Mouse (Mus musculus) midbrain, embryonic 15.5 days (tissue): ENCODE data around the gene D6Ertd527e. TPM values are rescaled to one million over a fixed set of nuclear protein-coding genes. Genes with fewer than 3 reads are reported as not detected.

Experiments
- ATAC-seq: fragments of 200-750 bp; cut with Nextera tagmentation; replicated peaks from 2 replicates; pipeline ENCODE4 v1.8.0; 2017; ENCODE audit warnings: moderate TSS enrichment
- H3K27ac ChIP-seq: fragments of 300-500 bp; sonication (generic); 2 replicates; pipeline ENCODE4 v1.5.1; 2015; ENCODE audit warnings: mild to moderate bottlenecking, inconsistent platforms
- H3K27me3 ChIP-seq: fragments of 300-500 bp; sonication (generic); replicated peaks from 2 replicates; pipeline ENCODE4 v1.6.1; 2015; ENCODE audit warnings: inconsistent platforms
- H3K36me3 ChIP-seq: fragments of 300-500 bp; sonication (generic); replicated peaks from 2 replicates; pipeline ENCODE4 v1.6.1; 2015; ENCODE audit warnings: inconsistent platforms
- H3K4me1 ChIP-seq: fragments of 300-500 bp; sonication (generic); 2 replicates; pipeline ENCODE4 v1.6.1; 2015; ENCODE audit warnings: inconsistent platforms
- H3K4me2 ChIP-seq: fragments of 300-500 bp; sonication (generic); 2 replicates; pipeline ENCODE4 v1.6.1; 2015; ENCODE audit warnings: inconsistent platforms, mild to moderate bottlenecking, moderate library complexity
- H3K4me3 ChIP-seq: fragments of 300-500 bp; sonication (generic); 2 replicates; pipeline ENCODE4 v1.5.1; 2015; ENCODE audit warnings: mild to moderate bottlenecking, inconsistent platforms
- H3K9ac ChIP-seq: fragments of 300-500 bp; sonication (generic); 2 replicates; pipeline ENCODE4 v1.6.1; 2015; ENCODE audit warnings: mild to moderate bottlenecking, inconsistent platforms
- H3K9me3 ChIP-seq: fragments of 300-500 bp; sonication (generic); 2 replicates; pipeline ENCODE4 v1.6.1; 2016; ENCODE audit warnings: inconsistent platforms
- WGBS: fragments of 180-500 bp; shearing (Covaris S2); methylation state at CpG from one replicate; pipeline ENCODE4 v1.1.7; 2015; ENCODE audit warnings: mixed read lengths; 5-methylcytosine and 5-hydroxymethylcytosine counted together
- polyA plus RNA-seq: library from polyadenylated mRNA; unstranded; fragments of >200 nt; fragmentation: Nextera tagmentation; extraction: Ambion mirVana; gene quantifications from 2 replicates; pipeline ENCODE4 v1.2.1, GENCODE M21; 2015

Gene D6Ertd527e
- polyA plus RNA-seq, 1 experiment from 2014 or later: not detected

DNA sequence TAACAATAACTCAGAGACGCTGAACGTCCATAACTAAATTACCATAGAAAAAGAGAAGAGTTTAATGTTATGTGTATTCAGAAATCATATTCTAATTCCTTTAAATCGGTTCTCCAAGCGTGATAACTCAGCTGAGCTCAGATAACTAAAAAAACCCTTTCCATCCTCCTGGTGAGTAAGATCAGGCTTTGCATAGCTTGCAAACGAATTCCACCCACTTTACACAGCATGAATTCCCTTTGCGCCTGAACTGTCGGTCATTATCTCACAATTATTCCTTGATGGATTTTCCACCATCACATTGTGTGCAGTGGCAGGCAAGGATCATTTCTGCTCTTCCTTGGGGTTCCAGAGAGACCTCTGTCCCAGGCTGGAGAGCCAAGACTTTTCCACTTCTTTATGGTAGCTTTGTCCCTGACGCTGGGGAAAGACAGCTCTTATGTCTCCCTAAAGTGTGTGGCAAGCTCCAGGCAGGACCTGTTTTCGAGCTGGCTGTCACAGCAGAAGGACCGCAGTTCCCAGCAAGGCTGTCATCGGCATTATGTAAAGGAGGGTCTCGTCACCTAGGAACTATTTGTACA, 29.5 kb downstream of the D6Ertd527e start:
- H3K4me2 ChIP-seq: no peak overlapping the region
- no peaks in the 10 kb centered on the region for H3K4me1 ChIP-seq
- no peak overlapping the region for H3K27ac ChIP-seq
- no peaks in the 10 kb centered on the region for H3K36me3 ChIP-seq
- 64% methylated on average over 12 of the region's 12 CpGs for WGBS
- no peak overlapping the region for H3K9ac ChIP-seq
- H3K9me3 ChIP-seq: no peaks in the 10 kb centered on the region
- no peak overlapping the region for H3K4me3 ChIP-seq
- no peak for ATAC-seq
- no peaks in the 10 kb centered on the region for H3K27me3 ChIP-seq

- Histone ChIP-seq H3K36me3 (no peaks in the 10 kb centered on the region), H3K4me1 (peaks cover 8% of the 10 kb centered on the region), H3K27me3 (no peaks in the 10 kb centered on the region), H3K4me3 (no peak overlapping the region), H3K4me2 (no peak overlapping the region), H3K9ac (no peak overlapping the region), H3K9me3 (no peaks in the 10 kb centered on the region), H3K27ac (no peak overlapping the region)
- 85% methylated on average over 5 of the region's 5 CpGs for WGBS
- no peak for ATAC-seq
Observed at GRCm38 (mm10) chr6:87138479-87138878, 33.9 kb downstream of the D6Ertd527e start.

DNA sequence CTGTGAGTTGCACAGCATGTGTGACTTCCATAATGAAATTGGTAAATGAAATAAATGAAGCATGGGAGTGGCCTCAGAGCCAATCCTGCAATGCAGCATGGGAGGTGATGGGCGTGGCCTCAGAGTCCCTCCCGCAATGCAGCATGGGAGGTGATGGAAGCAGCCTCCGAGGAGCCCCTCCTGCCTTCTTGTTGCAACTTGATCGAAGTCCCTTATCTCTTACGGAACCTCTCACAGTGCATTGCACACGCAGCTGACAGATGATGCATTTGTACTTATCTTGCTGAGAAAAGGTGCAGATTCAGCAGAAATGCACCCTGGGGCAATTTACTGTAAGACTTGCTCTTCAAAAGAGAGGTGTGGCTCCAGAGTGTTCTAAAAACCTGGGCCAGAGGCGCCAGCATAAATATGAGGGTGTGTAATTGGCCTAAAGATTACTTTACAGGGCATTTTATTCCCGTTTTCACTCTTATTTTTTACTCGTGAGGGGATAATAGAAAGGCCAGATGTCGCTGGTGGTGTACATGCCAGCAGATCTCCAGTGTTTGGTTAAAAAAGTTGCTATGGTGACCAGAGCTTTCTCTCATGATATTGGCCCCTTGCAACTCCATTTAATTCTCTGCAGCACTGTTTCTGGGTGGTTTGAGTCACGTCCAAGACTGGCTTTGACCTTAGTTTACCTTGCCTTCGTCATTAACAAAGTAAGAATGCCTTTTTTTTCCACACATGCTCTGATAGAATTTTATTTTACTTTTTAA, 35.4 kb downstream of the D6Ertd527e start:
- H3K27me3 ChIP-seq: no peaks in the 10 kb centered on the region
- 64% methylated on average over 12 of the region's 12 CpGs for WGBS
- H3K4me1 ChIP-seq: peaks cover 11% of the 10 kb centered on the region
- no peak for ATAC-seq
- H3K36me3 ChIP-seq: no peaks in the 10 kb centered on the region
- H3K9ac ChIP-seq: no peak overlapping the region
- H3K4me2 ChIP-seq: no peak overlapping the region
- no peak overlapping the region for H3K4me3 ChIP-seq
- H3K27ac ChIP-seq: no peak overlapping the region
- no peaks in the 10 kb centered on the region for H3K9me3 ChIP-seq

DNA sequence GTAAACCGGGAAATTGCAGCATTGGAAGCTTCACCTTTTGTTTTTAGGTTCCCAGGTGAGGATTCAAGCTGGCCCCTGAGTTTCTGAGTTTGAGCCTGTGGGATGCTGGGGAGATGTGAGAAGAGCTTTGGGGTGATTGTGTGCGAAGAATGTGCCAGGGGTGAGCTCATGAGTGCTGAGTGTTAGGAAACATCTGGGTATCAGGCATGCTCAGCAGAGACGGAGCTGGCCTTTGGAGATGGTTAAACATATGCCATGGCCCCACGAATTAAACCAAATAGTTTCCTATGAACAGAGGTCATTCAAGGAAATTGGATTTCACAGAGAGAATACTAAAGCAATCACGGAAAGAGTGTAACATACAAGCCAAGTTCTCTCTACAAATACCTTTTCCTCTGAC, 37.7 kb downstream of the D6Ertd527e start:
- 84% methylated on average over 5 of the region's 5 CpGs for WGBS
- Histone ChIP-seq H3K4me3 (no peak overlapping the region), H3K9me3 (no peaks in the 10 kb centered on the region), H3K4me2 (no peak overlapping the region), H3K27me3 (no peaks in the 10 kb centered on the region), H3K27ac (no peak overlapping the region), H3K36me3 (no peaks in the 10 kb centered on the region), H3K9ac (no peak overlapping the region), H3K4me1 (peaks cover 11% of the 10 kb centered on the region)
- ATAC-seq: no peak

- WGBS: 50% methylated on average over 13 of the region's 13 CpGs
- no peak overlapping the region for H3K4me2 ChIP-seq
- 0 out of 2 replicates have a peak overlapping the region, but pooled peaks have one; percentile 27 for H3K27ac ChIP-seq
- 0 out of 2 replicates have a peak, but pooled peaks have one; percentile 48 for ATAC-seq
- H3K4me1 ChIP-seq: peaks cover 11% of the 10 kb centered on the region
- H3K9me3 ChIP-seq: no peaks in the 10 kb centered on the region
- no peak overlapping the region for H3K9ac ChIP-seq
- no peak overlapping the region for H3K4me3 ChIP-seq
- H3K36me3 ChIP-seq: no peaks in the 10 kb centered on the region
- H3K27me3 ChIP-seq: no peaks in the 10 kb centered on the region
Observed at GRCm38 (mm10) chr6:87143594-87143993, 39.0 kb downstream of the D6Ertd527e start.

- no peak overlapping the region for H3K9ac ChIP-seq
- no peak for ATAC-seq
- H3K36me3 ChIP-seq: no peaks in the 10 kb centered on the region
- no peaks in the 10 kb centered on the region for H3K27me3 ChIP-seq
- H3K4me2 ChIP-seq: no peak overlapping the region
- no peak overlapping the region for H3K4me3 ChIP-seq
- H3K27ac ChIP-seq: no peak overlapping the region
- WGBS: 77% methylated on average over 3 of the region's 3 CpGs
- H3K9me3 ChIP-seq: no peaks in the 10 kb centered on the region
- H3K4me1 ChIP-seq: peaks cover 4% of the 10 kb centered on the region; the same call in 1 of the 2 replicates
Observed at GRCm38 (mm10) chr6:87147921-87148320, 43.4 kb downstream of the D6Ertd527e start.

- Histone ChIP-seq H3K9ac (no peak overlapping the region), H3K4me1 (no peaks in the 10 kb centered on the region), H3K9me3 (no peaks in the 10 kb centered on the region), H3K36me3 (no peaks in the 10 kb centered on the region), H3K4me2 (no peak overlapping the region), H3K27ac (no peak overlapping the region), H3K4me3 (no peak overlapping the region), H3K27me3 (no peaks in the 10 kb centered on the region)
- WGBS: 82% methylated on average over 7 of the region's 7 CpGs
- no peak for ATAC-seq
Observed at GRCm38 (mm10) chr6:87150471-87150870, 45.9 kb downstream of the D6Ertd527e start.

GRCm38 (mm10) chr6:87151427-87151826, 46.9 kb downstream of the D6Ertd527e start:
- no peak overlapping the region for H3K4me2 ChIP-seq
- WGBS: 93% methylated on average over 8 of the region's 8 CpGs
- no peaks in the 10 kb centered on the region for H3K27me3 ChIP-seq
- H3K9me3 ChIP-seq: no peaks in the 10 kb centered on the region
- H3K9ac ChIP-seq: no peak overlapping the region
- H3K4me1 ChIP-seq: no peaks in the 10 kb centered on the region
- no peak overlapping the region for H3K27ac ChIP-seq
- ATAC-seq: no peak
- H3K36me3 ChIP-seq: no peaks in the 10 kb centered on the region
- no peak overlapping the region for H3K4me3 ChIP-seq

DNA sequence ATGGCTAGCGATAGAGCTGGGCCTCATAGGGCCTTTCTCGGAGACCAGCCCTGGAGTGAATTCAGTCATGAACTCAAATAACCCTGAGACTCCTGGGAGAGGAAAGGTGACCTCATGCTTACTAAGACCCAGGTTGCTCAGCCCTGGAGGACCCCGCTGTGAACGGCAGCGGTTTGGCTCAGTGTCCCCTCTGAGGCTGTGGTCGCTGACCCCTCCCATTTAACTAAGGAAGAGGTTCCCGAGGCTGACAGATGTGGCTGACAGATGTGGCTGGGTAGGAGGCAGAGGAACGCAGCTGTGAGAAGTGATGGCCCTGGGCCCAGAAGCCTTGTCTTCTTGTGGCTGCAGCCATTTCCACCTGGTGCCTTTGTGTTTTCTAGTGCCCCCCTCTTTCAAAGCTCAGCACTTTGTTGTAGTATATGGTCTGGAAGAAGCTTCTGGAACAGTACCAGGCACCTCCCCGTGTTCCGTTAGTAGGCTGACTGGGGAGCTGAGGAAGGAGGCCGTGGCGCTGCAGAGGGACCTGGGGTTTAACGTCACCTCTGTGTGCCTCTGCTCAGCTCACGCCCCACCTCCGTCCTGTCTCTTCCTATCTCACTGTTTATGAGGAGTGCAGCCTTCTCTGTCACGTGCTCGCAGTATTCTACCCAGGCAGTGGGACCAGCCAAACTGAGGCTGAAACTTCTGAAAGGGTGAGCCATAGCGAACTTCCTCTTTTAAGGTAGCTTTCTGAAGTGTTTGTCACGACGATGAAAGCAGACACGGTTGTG, 48.1 kb downstream of the D6Ertd527e start:
- ATAC-seq: no peak
- no peaks in the 10 kb centered on the region for H3K4me1 ChIP-seq
- 82% methylated on average over 21 of the region's 21 CpGs for WGBS

DNA sequence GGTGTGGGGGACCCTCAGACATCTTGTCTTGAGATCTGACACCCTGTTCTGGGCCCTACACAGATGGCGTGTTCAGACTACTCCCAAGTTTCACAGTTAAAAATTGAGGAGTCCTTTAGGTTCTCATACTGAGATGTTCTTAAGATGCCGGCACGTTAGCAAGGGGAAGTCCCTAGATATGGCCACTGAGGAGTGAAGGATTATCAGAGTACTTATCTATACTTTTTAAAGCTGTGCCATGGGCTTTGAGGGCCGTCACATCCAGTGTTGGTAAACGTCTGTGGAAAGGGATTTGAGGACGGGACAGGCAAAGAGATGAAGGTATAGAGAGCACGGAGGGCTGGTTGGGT, 48.7 kb downstream of the D6Ertd527e start:
- Histone ChIP-seq H3K36me3 (no peaks in the 10 kb centered on the region), H3K4me2 (no peak overlapping the region), H3K27me3 (no peaks in the 10 kb centered on the region), H3K9ac (no peak overlapping the region), H3K9me3 (no peaks in the 10 kb centered on the region), H3K27ac (no peak overlapping the region), H3K4me3 (no peak overlapping the region), H3K4me1 (no peaks in the 10 kb centered on the region)
- no peak for ATAC-seq
- WGBS: 93% methylated on average over 7 of the region's 7 CpGs

More for the DNA sequence above, 48.1 kb downstream of the D6Ertd527e start:
- no peaks in the 10 kb centered on the region for H3K36me3 ChIP-seq
- no peak overlapping the region for H3K4me3 ChIP-seq
- no peaks in the 10 kb centered on the region for H3K27me3 ChIP-seq
- H3K9ac ChIP-seq: no peak overlapping the region
- H3K4me2 ChIP-seq: no peak overlapping the region
- no peak overlapping the region for H3K27ac ChIP-seq
- H3K9me3 ChIP-seq: no peaks in the 10 kb centered on the region

DNA sequence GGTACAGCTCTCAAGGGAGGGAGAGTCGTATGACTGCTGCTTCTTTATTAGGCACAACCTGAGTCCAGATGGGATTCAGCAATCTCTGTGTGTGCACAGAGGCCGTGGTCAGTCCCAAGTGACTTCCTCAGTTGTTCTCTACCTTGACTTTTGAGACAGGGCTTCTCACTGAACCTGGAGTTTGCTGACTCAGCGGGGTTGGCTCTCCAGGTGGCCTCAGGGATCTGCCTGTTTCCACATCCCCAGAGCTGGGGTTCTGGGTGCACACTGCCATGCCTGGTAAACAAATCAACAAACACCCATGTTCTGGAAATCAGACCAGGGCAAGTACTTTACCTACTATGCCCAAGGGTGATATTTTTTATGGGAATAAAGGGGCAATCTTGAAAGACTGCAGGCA, 49.3 kb downstream of the D6Ertd527e start:
- WGBS: 89% methylated on average over 3 of the region's 3 CpGs

GRCm38 (mm10) chr6:87158062-87158623, 53.6 kb downstream of the D6Ertd527e start:
- ATAC-seq: no peak
- Histone ChIP-seq H3K9me3 (no peaks in the 10 kb centered on the region), H3K27me3 (no peaks in the 10 kb centered on the region), H3K4me1 (no peaks in the 10 kb centered on the region), H3K36me3 (no peaks in the 10 kb centered on the region), H3K27ac (no peak overlapping the region), H3K4me3 (no peak overlapping the region), H3K4me2 (no peak overlapping the region), H3K9ac (no peak overlapping the region)
- WGBS: 76% methylated on average over 7 of the region's 7 CpGs

More for the DNA sequence above, 49.3 kb downstream of the D6Ertd527e start:
- ATAC-seq: no peak
- H3K4me2 ChIP-seq: no peak overlapping the region
- H3K9ac ChIP-seq: no peak overlapping the region
- H3K36me3 ChIP-seq: no peaks in the 10 kb centered on the region
- no peak overlapping the region for H3K27ac ChIP-seq
- H3K27me3 ChIP-seq: no peaks in the 10 kb centered on the region
- H3K9me3 ChIP-seq: no peaks in the 10 kb centered on the region
- H3K4me1 ChIP-seq: no peaks in the 10 kb centered on the region
- no peak overlapping the region for H3K4me3 ChIP-seq
